ENCODE assay signal across 1 mouse cellular context in genomic region chr17:83277117-83277947, GRCm38 (mm10).
TF ChIP-seq lines count a peak whose summit lies in the region.

No protein-coding gene starts in this region.

TF ChIP-seq in MEL, 35 proteins besides CTCF, POLR2A, EP300 and RAD21 (continued from another document):
- TF ChIP-seq POLR2AphosphoS2 (IDR thresholded peaks at IDR 0.05; ENCODE audit: low read length), result no peak
- no peak for TF ChIP-seq ZC3H11A (IDR thresholded peaks at IDR 0.05; ENCODE audit: low read depth, low read length)
- TF ChIP-seq CHD2 (IDR thresholded peaks at IDR 0.05; ENCODE audit: low read length), result no peak
- TF ChIP-seq E2F4 (IDR thresholded peaks at IDR 0.05; ENCODE audit: borderline replicate concordance, low read depth, low read length), result no peak
- no peak for TF ChIP-seq JUND (IDR thresholded peaks at IDR 0.05; ENCODE audit: low read depth, low read length)
- TF ChIP-seq POLR2AphosphoS5 (IDR thresholded peaks at IDR 0.05; ENCODE audit: borderline replicate concordance, low read depth, low read length), result no peak
- no peak for TF ChIP-seq CHD1 (IDR thresholded peaks at IDR 0.05; ENCODE audit: low read depth, low read length)
- no peak for TF ChIP-seq TBP (IDR thresholded peaks at IDR 0.05; ENCODE audit: low read depth, low read length)
